Mouse (Mus musculus) telencephalon, adult 2 months (tissue): ENCODE results near the gene Tmem178b.

Source experiments
- DNase-seq: peaks from one replicate; pipeline ENCODE4 v3.0.0-alpha.2; 2011; ENCODE audit warnings: low read depth, low spot score

Tmem178b gene

DNA sequence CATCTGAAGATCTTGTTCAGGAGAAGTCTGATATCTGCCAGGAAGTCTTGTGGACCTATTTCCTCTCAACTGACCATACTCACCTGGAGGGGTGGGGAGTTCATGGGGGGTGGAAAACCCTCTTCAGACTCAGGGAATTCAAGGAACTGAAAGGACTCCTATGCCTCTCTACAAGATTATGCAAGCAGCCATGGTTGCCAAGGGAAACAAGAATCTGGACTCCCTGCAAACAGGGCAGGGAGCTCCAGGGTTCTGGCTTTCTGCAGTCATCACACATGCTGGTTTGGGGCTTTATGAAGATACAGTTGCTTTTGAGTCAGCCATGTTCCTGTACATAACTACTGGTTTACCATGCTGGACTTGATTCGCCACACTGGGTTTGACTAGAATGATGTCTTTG, 390.6 kb downstream of the Tmem178b start:
- DNase-seq = no peak

- DNase-seq = no peak
These were observed 427.6 kb downstream of the Tmem178b start for GRCm38 (mm10) chr6:40300707-40301106.

DNA sequence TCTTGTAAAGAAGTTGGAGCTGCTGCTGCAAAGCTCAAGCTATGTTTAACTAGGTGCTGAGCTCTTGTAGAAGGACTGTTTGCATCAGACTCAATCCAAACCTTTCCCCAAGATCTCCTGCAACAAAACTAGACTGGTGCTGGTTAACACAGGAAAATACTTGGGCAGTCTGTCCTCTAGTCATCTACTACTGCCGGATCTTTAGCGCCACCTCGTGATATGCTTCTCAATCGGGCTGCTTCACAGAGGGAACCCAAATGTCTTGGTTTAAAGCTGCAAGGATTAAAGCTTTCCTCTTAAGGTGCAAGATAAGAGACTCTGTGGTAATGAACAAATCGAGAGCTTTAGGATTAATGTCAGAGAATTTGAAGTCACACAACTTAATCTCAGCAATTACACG, 430.3 kb downstream of the Tmem178b start:
- peak; percentile 79 for DNase-seq
